Mouse (Mus musculus) small intestine, adult 2 months (tissue): ENCODE measurements at regions not wholly inside any gene's neighbourhood (a gene's known extent, or its start where the extent isn't known, plus 50 kb on each side); places are given as distances from the start of the nearest gene placed in this dataset.

ENCODE experiments used
- CTCF ChIP-seq: fragments of 200-500 bp; IDR thresholded peaks from 2 replicates; pipeline ENCODE4 v1.5.1; 2012; ENCODE audit warnings: low read depth, mild to moderate bottlenecking, control low read depth, inconsistent platforms, low read length, moderate library complexity, mixed read lengths; ENCODE audit not compliant: insufficient replicate concordance, insufficient read length; ENCODE audit errors: extremely low read depth
- POLR2A ChIP-seq: fragments of 200-500 bp; IDR thresholded peaks from 2 replicates; pipeline ENCODE4 v1.6.1; 2012; ENCODE audit warnings: low read depth, mild to moderate bottlenecking, control low read depth, inconsistent platforms, low read length, moderate library complexity

DNA sequence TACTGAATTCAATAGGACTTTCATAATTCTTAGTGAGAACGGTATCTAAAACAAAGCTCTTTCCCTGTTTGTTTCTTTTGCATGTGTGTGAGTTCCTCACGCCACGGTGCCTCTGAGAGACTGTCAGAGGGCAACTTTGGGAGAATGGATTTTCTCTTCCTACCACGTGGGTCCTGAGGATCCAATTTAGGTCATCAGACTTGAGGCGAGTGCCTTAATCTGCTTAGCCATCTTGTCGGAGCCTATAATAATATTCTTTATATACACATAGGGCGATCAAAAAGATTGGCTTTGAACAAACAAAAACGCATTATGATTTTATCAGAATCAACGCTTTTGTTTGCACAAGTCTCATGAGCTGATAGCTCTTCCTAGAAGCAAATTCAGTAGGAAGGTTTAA is 119.6 kb downstream of the Enc1 start:
- no peak for TF ChIP-seq CTCF
- no peak for TF ChIP-seq POLR2A
